Mouse (Mus musculus): ENCODE data around the gene Prss40. TPM values are rescaled to one million over a fixed set of nuclear protein-coding genes. Genes with fewer than 3 reads are reported as not detected.

The Prss40 gene
- not detected for polyA plus RNA-seq (2014; fragmentation: Illumina TruSeq; extraction: RNeasy Lipid Tissue Mini Kit (QIAGEN cat#74804); ENCODE audit: low replicate concordance)

GRCm38 (mm10) chr1:34560843-34561242, at the start of gene Prss40:
Gene Prss40, minus strand, starts transcription at chr1:34560943.

GRCm38 (mm10) chr1:34578851-34579781, 18.4 kb upstream of the Prss40 start, which contains the start of gene Amer3:
Gene Amer3, plus strand, starts transcription at chr1:34579657.

GRCm38 (mm10) chr1:34535043-34535698, 25.6 kb downstream of the Prss40 start, which contains the start of gene Cfc1:
Gene Cfc1, plus strand, starts transcription at chr1:34535648.

Other genes with a start within 250 kb of the Prss40 start
- gene Ccdc115, start 121.3 kb downstream of the Prss40 start, polyA plus RNA-seq (2014; fragmentation: Illumina TruSeq; extraction: RNeasy Lipid Tissue Mini Kit (QIAGEN cat#74804); ENCODE audit: low replicate concordance): 13.8 TPM
- gene Imp4, start 121.1 kb downstream of the Prss40 start, polyA plus RNA-seq (2014; fragmentation: Illumina TruSeq; extraction: RNeasy Lipid Tissue Mini Kit (QIAGEN cat#74804); ENCODE audit: low replicate concordance): 8.5 TPM
- 6.2 TPM for gene Ptpn18, start 101.2 kb downstream of the Prss40 start, polyA plus RNA-seq (2014; fragmentation: Illumina TruSeq; extraction: RNeasy Lipid Tissue Mini Kit (QIAGEN cat#74804); ENCODE audit: low replicate concordance)
- not detected for gene Prss39, start 62.5 kb downstream of the Prss40 start, polyA plus RNA-seq (2014; fragmentation: Illumina TruSeq; extraction: RNeasy Lipid Tissue Mini Kit (QIAGEN cat#74804); ENCODE audit: low replicate concordance)
- not detected for gene Cfc1, start 25.3 kb downstream of the Prss40 start, polyA plus RNA-seq (2014; fragmentation: Illumina TruSeq; extraction: RNeasy Lipid Tissue Mini Kit (QIAGEN cat#74804); ENCODE audit: low replicate concordance)
- not detected for gene Amer3, start 18.7 kb upstream of the Prss40 start, polyA plus RNA-seq (2014; fragmentation: Illumina TruSeq; extraction: RNeasy Lipid Tissue Mini Kit (QIAGEN cat#74804); ENCODE audit: low replicate concordance)